Mouse (Mus musculus): Measurements from ENCODE around the gene Insm2. TPM values are rescaled to one million over a fixed set of nuclear protein-coding genes. Genes with fewer than 3 reads are reported as not detected.

Gene Insm2
- total and polyA plus RNA-seq, 3 experiments = not detected

DNA sequence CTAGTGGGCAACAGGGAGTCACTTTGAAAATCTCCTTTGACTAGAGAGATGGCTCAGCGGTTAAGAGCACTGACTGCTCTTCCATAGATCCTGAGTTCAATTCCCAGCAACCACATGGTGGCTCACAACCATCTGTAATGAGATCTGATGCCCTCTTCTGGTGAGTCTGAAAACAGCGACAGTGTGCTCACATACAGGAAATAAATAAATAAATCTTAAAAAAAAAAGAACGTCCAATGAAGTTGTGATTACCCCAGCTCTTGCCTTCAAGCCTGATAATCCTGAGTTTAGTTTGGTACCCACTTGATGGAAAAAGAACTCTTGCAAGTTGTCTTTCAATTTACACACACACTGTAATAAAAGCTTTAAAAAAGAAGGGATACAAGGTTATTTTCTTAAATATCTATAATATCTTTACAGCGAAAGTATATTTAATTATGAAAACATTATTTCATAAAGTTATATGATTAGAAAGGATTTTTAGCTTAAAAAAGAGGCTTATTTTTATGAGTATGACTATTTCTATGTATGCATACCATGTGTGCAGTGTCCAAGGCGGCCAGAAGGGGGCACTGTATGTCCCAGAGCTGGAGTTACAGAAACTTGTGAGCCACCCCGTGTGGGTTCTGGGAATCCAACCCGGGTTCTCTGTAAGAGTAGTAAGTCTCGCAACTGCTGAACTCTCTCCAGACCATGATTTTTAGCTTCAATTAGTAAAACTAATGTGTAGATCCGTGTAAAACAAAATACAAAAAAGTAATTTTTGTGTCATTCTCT is 34.9 kb upstream of the Insm2 start:
- Histone ChIP-seq H3K4me1 (ENCODE audit: control insufficient read depth in 1 of 2, insufficient read depth in 2 of 2) (peaks cover 3 to 10% of the 10 kb centered on the region in 2 experiments; a peak in 3 of 4 replicates), H3K9me3 (replicated peaks; ENCODE audit: low read length) (no peaks in the 10 kb centered on the region), H3K9ac (ENCODE audit: insufficient read depth, low read depth) (no peak overlapping the region), H3K36me3 (replicated peaks in 1 of 2; ENCODE audit: control insufficient read depth in 1 of 2, insufficient read depth in 1 of 2, low read length in 1 of 2) (no peaks in the 10 kb centered on the region), H3K27me3 (replicated peaks) (no peaks in the 10 kb centered on the region), H3K4me2 (ENCODE audit: insufficient read depth, low read depth, poor library complexity, severe bottlenecking) (no peak overlapping the region), H3K27ac (ENCODE audit: insufficient read depth, low read depth) (no peak overlapping the region), H3K79me2 (replicated peaks; ENCODE audit: control insufficient read depth, extremely low read depth, insufficient read depth, poor library complexity, severe bottlenecking) (no peaks in the 10 kb centered on the region), H3K4me3 (replicated peaks in 1 of 3; ENCODE audit: low read depth in 2 of 3, low read length in 2 of 3, poor library complexity in 1 of 3) (no peak overlapping the region)
- DNase-seq (ENCODE audit: extremely low read depth) = no peak
- dilution Hi-C loops (cut with MboI; ENCODE audit: extremely low pct_ligation_motif_present, extremely low pct_unique_long_range_greater_than_20kb, low sequenced_read_pairs) = no loop called here
- in situ Hi-C loops (cut with MboI; ENCODE audit: low pct_ligation_motif_present, low pct_unique_long_range_greater_than_20kb, low sequenced_read_pairs) = no loop called here
- no peak for TF ChIP-seq MXI1 (IDR thresholded peaks at IDR 0.05; ENCODE audit: low read depth, low read length)
- peak in 1 of 2 experiments; percentile 31; a peak in 2 of 4 replicates for TF ChIP-seq CTCF (conservative IDR thresholded peaks at IDR 0.05 in 1 of 2, IDR thresholded peaks at IDR 0.05 in 1 of 2; ENCODE audit: low read depth in 2 of 2, low read length in 2 of 2)

DNA sequence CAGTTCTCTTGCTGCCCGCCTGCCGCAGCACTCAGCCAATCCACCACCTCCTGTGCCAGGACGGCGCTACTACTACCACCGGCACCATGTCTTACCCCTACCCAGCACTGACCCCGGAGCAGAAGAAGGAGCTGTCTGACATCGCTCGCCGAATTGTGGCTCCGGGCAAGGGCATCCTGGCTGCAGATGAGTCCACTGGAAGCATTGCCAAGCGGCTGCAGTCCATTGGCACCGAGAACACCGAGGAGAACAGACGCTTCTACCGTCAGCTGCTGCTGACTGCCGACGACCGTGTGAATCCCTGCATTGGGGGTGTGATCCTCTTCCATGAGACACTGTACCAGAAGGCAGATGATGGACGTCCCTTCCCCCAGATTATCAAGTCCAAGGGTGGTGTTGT is 34.0 kb upstream of the Insm2 start, which contains the start of gene Aldoart2:
Gene Aldoart2, plus strand, starts transcription at position 34 of the 400 bp plus-strand sequence.
- no peaks in the 10 kb centered on the region for H3K27me3 ChIP-seq (replicated peaks)
- peaks cover 0 to 4% of the 10 kb centered on the region in 2 experiments; a peak in 1 of 4 replicates for H3K4me1 ChIP-seq (ENCODE audit: control insufficient read depth in 1 of 2, insufficient read depth in 2 of 2)
- TF ChIP-seq EP300 (IDR thresholded peaks at IDR 0.05; ENCODE audit: low read length) (no peak), MXI1 (IDR thresholded peaks at IDR 0.05; ENCODE audit: low read depth, low read length) (no peak), USF1 (IDR thresholded peaks at IDR 0.05; ENCODE audit: low read depth, low read length) (no peak), JUND (conservative IDR thresholded peaks at IDR 0.05; ENCODE audit: low read depth, low read length) (no peak), JUN (IDR thresholded peaks at IDR 0.05; ENCODE audit: insufficient read depth, low read depth, low read length) (no peak), CHD1 (IDR thresholded peaks at IDR 0.05; ENCODE audit: low read depth, low read length) (no peak), TBP (conservative IDR thresholded peaks at IDR 0.05; ENCODE audit: low read depth, low read length) (no peak), TCF12 (IDR thresholded peaks at IDR 0.05; ENCODE audit: low read depth, low read length) (no peak), IRF4 (IDR thresholded peaks at IDR 0.05; ENCODE audit: low read depth, low read length) (no peak), USF2 (conservative IDR thresholded peaks at IDR 0.05; ENCODE audit: low read depth, low read length) (no peak)
- H3K27ac ChIP-seq (ENCODE audit: insufficient read depth, low read depth) = no peak within 1 kb of the TSS
- H3K9me3 ChIP-seq (replicated peaks; ENCODE audit: low read length) = no peaks in the 10 kb centered on the region
- in situ Hi-C loops (cut with MboI; ENCODE audit: low pct_ligation_motif_present, low pct_unique_long_range_greater_than_20kb, low sequenced_read_pairs) (no loop called here), dilution Hi-C loops (cut with MboI; ENCODE audit: extremely low pct_ligation_motif_present, extremely low pct_unique_long_range_greater_than_20kb, low sequenced_read_pairs) (no loop called here)
- H3K36me3 ChIP-seq (replicated peaks in 1 of 2; ENCODE audit: control insufficient read depth in 1 of 2, insufficient read depth in 1 of 2, low read length in 1 of 2) = no peaks in the 10 kb centered on the region
- no peak within 1 kb of the TSS for H3K4me2 ChIP-seq (ENCODE audit: insufficient read depth, low read depth, poor library complexity, severe bottlenecking)
- H3K9ac ChIP-seq (ENCODE audit: insufficient read depth, low read depth) = no peak within 1 kb of the TSS
- H3K79me2 ChIP-seq (replicated peaks; ENCODE audit: control insufficient read depth, extremely low read depth, insufficient read depth, poor library complexity, severe bottlenecking) = no peaks in the 10 kb centered on the region
- no peak for DNase-seq (ENCODE audit: extremely low read depth)
- no peak within 1 kb of the TSS for H3K4me3 ChIP-seq (replicated peaks in 1 of 3; ENCODE audit: low read depth in 2 of 3, low read length in 2 of 3, poor library complexity in 1 of 3)

DNA sequence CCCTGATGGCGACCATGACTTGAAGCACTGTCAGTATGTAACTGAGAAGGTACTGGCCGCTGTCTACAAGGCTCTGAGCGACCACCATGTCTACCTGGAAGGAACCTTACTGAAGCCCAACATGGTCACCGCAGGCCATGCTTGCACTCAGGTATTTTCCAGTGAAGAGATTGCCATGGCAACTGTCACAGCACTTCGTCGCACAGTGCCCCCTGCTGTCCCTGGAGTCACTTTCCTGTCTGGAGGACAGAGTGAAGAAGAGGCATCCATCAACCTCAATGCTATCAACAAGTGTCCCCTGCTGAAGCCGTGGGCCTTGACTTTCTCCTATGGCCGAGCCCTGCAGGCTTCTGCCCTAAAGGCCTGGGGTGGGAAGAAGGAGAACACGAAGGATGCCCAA is 33.4 kb upstream of the Insm2 start:
- peak; percentile 13 for DNase-seq (ENCODE audit: extremely low read depth)
- Histone ChIP-seq H3K4me1 (ENCODE audit: control insufficient read depth in 1 of 2, insufficient read depth in 2 of 2) (peaks cover 0 to under 1% of the 10 kb centered on the region in 2 experiments; a peak in 1 of 4 replicates), H3K36me3 (replicated peaks in 1 of 2; ENCODE audit: control insufficient read depth in 1 of 2, insufficient read depth in 1 of 2, low read length in 1 of 2) (no peaks in the 10 kb centered on the region), H3K4me3 (replicated peaks in 1 of 3; ENCODE audit: low read depth in 2 of 3, low read length in 2 of 3, poor library complexity in 1 of 3) (no peak overlapping the region), H3K79me2 (replicated peaks; ENCODE audit: control insufficient read depth, extremely low read depth, insufficient read depth, poor library complexity, severe bottlenecking) (no peaks in the 10 kb centered on the region), H3K27me3 (replicated peaks) (no peaks in the 10 kb centered on the region), H3K9ac (ENCODE audit: insufficient read depth, low read depth) (no peak overlapping the region), H3K27ac (ENCODE audit: insufficient read depth, low read depth) (no peak overlapping the region), H3K9me3 (replicated peaks; ENCODE audit: low read length) (no peaks in the 10 kb centered on the region), H3K4me2 (ENCODE audit: insufficient read depth, low read depth, poor library complexity, severe bottlenecking) (no peak overlapping the region)
- no peak for TF ChIP-seq EP300 (IDR thresholded peaks at IDR 0.05; ENCODE audit: low read length)
- TF ChIP-seq RCOR1 (conservative IDR thresholded peaks at IDR 0.05; ENCODE audit: low read depth, low read length) = no peak
- TF ChIP-seq ETS1 (conservative IDR thresholded peaks at IDR 0.05; ENCODE audit: low read depth, low read length) = no peak
- TF ChIP-seq USF2 (conservative IDR thresholded peaks at IDR 0.05; ENCODE audit: low read depth, low read length) = no peak
- peak in 1 of 2 experiments; percentile 54; a peak in 2 of 4 replicates for TF ChIP-seq CTCF (conservative IDR thresholded peaks at IDR 0.05 in 1 of 2, IDR thresholded peaks at IDR 0.05 in 1 of 2; ENCODE audit: low read depth in 2 of 2, low read length in 2 of 2)
- no peak for TF ChIP-seq MEF2A (IDR thresholded peaks at IDR 0.05; ENCODE audit: borderline replicate concordance, low read depth, low read length)
- no peak for TF ChIP-seq USF1 (IDR thresholded peaks at IDR 0.05; ENCODE audit: low read depth, low read length)
- TF ChIP-seq SMC3 (IDR thresholded peaks at IDR 0.05; ENCODE audit: low read depth, low read length) = peak; percentile 38
- TF ChIP-seq SIN3A (IDR thresholded peaks at IDR 0.05; ENCODE audit: low read length) = no peak
- in situ Hi-C loops (cut with MboI; ENCODE audit: low pct_ligation_motif_present, low pct_unique_long_range_greater_than_20kb, low sequenced_read_pairs) (no loop called here), dilution Hi-C loops (cut with MboI; ENCODE audit: extremely low pct_ligation_motif_present, extremely low pct_unique_long_range_greater_than_20kb, low sequenced_read_pairs) (no loop called here)

Measured in CH12.LX (cell line).